Mouse (Mus musculus) layer of hippocampus, adult 11-12 months (tissue): ENCODE results near the gene Dcaf6.
"Not testable (repeated sequence)": the region's sequence is repeated elsewhere in the genome, so short reads cannot be mapped to it uniquely, and the experiment has no call there.

Source experiments
- DNase-seq: peaks from one replicate; pipeline ENCODE4 v3.0.0; 2022; ENCODE audit warnings: low spot score

Gene Dcaf6

DNA sequence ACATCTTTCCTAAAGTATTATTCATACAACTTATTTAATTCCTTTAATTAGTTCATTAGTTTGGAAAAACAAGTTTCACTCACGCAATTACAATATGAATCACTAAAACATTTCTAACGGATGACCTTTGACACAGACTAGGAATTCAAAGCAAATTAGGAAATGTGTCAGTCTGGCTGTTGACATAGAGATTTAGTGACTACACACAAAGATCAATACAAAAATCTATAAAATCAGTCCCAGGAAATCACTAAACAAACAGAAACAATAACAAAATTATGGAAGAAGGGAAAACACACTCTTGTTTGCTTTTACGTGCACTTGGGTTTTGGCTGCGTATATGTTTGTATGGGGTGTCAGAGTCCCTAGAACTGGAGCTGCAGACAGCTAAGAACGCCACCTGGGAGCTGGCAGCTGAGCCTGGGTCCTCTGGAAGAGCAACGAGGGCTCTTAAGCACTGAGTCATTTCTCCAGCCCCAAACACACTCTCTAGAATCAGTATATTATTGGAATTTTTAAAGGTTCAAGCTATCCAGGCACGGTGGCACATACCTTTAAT is 38.8 kb downstream of the Dcaf6 start:
- DNase-seq: no peak

- no peak for DNase-seq
These were observed 63.9 kb downstream of the Dcaf6 start for GRCm38 (mm10) chr1:165396401-165396805.

DNA sequence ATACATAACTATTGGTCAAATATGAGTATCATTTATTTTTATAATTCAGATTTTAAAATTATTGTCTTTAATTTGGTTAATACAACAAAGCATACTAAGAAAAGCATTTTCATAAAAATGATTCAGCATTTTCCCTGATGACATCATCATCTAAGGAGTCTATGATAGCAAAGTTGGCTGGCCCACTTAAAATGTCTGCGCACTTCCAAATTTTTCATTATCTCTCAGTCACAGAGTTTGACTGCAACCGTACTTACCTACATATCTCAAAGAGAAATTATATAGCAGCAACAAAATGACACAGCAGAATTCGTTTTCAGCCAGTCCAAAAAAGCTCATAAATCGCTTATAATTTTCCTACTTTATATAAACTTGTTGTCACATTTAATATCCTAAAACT is 64.3 kb downstream of the Dcaf6 start:
- DNase-seq: no peak

GRCm38 (mm10) chr1:165394836-165395235 is 65.4 kb downstream of the Dcaf6 start:
- DNase-seq: no peak

DNA sequence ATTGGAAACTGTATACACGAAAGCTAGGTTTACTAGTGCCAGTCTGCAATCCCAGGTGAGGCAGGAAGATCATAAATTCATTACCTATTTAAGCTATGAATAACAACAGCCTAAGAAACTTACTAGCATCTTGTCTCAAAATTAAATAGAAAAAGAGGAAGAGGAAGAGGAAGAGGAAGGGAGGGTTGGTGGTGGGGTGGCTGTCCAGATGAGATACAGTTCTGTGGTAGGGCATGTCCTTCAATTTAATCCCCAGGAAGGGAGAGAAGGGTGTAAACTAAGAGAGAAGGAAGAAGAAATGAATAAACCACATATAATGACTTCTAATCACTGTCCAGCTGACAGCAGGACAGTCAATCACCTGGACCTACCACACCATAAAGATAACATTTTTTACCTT is 67.2 kb downstream of the Dcaf6 start:
- DNase-seq: no peak

- no peak for DNase-seq
These were observed 71.6 kb downstream of the Dcaf6 start for GRCm38 (mm10) chr1:165388716-165389115.

DNA sequence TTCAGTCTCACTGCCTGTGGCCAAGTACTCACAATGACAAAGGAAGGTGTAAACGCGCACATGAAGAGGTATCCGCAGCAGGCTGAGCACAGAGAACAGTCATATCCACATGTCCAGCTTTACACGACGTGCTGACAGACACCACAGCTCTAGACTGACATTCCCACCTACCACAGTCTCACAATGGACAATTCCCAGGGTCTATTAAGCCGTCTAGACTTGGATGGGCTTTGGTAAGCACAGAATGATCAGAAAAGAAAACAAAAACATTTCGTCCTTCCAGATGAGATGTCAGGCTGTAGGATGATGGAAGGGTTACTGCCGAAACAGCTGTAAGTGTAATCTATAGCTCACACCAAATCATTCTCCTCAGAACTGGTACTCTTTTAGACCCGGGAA is 73.8 kb downstream of the Dcaf6 start:
- no peak for DNase-seq

DNA sequence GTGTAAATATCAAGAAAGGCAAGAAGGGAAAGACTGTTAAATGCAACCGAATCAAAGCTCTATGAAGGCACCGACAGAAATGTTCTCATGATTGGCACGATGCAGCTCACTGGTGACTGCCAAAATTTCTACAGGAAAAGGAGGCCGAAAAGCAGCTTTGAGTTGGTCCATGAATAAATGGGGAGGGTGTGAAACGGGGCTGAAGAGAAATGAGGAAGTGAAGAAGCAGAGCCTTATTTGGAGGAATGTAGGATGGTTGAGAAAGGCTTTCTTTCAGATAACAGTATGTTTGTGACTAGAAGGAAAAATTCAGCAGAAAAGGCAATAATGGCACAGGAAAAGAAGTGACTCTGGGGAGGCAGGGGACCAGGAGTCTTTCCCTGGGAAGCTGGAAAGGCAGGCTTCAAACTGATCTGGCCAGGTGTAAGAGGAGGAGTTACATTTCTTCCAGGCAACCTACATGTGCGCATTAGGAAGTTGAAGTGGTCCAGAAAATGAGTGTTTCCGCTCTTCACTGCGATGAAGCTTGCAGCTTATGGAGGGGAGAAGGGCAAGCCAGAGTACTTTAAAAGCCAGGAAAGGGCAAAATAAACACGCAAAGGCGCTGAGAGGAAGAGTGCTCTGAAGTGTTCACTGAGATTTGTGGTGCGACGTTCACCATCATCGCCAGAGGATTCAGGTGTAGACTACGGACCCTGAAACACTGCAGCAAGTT is 74.3 kb downstream of the Dcaf6 start:
- DNase-seq: no peak

DNA sequence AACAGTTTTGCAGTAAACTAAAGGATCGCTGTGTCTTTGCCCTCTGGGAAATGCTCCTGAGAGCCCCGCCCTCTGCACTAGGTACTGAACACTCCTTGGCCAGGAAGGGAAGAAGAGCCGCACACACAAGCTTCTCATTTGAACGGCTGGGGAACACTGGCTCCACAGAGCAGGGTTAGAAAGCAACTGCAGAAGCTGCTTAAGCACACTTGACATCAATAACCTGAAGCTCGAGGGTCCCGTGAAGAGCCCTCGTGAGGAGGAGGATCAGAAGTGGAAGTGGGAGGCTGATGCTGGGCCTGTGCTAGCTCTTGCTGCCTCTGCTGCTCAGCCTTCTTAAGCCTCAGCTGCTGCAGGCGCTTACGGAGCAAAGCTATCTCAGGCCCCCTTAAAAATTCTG is 86.4 kb downstream of the Dcaf6 start:
- no peak for DNase-seq

- DNase-seq: no peak
These were observed 89.3 kb downstream of the Dcaf6 start for GRCm38 (mm10) chr1:165370990-165371389.

DNA sequence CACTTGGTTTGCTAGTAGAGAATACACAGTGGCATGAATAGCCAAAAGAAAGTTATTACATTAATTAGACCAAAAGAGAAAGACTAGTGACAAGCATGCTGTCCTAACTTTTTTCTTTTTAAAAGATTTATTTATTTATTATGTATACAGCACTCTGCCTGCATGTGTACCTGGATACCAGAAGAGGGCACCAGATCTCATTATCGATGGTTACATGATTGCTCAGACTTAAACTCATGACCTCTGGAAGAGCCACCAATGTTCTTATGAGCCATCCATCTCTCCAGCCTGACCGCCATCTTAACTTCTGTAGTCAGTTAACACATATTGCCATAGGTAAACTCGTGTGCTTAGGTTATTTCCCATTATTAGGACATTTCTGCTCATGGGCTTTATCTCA is 95.2 kb downstream of the Dcaf6 start:
- no peak for DNase-seq

DNA sequence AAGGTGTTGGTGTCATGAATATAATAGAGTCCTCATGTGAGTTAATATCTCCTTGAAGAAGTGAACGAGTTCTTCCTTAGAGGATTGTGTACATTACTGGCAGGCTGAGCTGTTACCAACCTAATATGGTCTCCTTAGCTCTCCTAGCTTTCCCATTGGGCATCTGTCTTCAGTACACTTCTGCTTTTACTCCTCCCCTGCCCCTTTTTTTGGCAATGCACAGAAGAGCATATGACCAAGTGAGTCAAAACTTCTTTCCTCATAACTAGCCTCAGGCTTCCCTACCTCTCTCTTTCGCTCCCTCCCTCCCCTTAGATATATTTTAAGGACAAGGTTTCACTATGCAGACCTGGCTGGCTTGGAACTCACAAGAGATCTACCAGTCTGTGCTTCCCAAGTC is 97.0 kb downstream of the Dcaf6 start:
- no peak for DNase-seq

- no peak for DNase-seq
These were observed 103.9 kb downstream of the Dcaf6 start for GRCm38 (mm10) chr1:165356347-165356746.

DNA sequence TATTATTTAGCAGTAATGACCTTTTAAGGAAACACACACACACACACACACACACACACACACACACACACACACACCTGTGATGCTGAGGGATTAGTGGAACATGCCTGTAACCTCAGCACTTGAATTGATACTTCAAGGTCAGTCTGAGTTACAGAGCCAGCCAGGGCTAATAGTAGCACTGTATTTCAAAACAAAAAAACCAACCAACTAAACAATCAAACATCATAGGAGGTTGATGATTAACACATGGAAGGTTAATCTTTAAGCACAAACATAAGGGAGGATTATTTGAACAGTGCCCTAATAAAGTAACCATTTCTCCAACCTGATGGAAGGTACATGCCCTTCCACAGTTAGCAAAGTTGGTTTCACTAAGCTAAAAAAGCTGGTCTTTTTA is 111.6 kb downstream of the Dcaf6 start:
- no peak for DNase-seq

GRCm38 (mm10) chr1:165344453-165344852 is 115.8 kb downstream of the Dcaf6 start:
- DNase-seq: no peak

DNA sequence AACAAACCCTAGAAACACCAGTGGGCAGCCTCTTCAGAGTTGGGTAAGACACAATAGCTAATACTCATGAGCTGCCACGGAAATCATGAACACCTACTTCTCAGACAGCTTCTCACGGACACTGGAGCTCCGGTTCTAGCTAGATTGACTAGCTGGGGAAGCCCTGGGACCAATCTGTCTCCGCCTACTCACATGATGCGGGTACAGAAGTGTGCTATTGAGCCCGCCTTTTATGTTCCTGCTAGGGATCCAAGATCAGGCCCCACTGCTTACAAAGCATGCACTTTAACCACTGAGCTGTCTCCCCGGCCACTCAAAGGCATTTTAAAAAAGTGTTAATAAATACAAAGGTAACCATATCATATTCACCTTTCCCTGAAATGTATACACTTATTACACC is 118.1 kb downstream of the Dcaf6 start:
- DNase-seq: peak; percentile 35

DNA sequence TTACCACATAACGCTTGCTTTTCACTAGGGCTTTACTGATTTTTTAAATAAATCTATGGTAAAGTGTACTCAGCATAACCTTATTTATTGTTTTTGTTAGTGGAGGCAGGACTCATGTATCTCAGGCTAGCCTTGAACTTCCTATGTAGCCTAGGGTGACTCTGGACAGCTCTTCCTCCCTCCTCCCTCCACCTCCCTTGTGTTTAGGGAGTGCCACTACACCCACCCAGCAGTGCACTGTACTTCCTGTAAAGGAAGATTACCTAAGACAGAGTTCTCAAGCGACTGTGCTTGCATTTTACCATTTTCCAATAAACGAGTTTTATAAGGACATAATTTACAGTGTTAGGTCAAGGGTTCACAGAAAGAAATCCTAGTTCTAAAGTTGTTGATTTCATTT is 127.5 kb downstream of the Dcaf6 start:
- DNase-seq: no peak

GRCm38 (mm10) chr1:165330859-165331258 is 129.4 kb downstream of the Dcaf6 start:
- DNase-seq: no peak

- not testable (repeated sequence) for DNase-seq
These were observed 131.6 kb downstream of the Dcaf6 start for GRCm38 (mm10) chr1:165328384-165329289.

GRCm38 (mm10) chr1:165327831-165328230 is 132.4 kb downstream of the Dcaf6 start:
- DNase-seq: no peak

DNA sequence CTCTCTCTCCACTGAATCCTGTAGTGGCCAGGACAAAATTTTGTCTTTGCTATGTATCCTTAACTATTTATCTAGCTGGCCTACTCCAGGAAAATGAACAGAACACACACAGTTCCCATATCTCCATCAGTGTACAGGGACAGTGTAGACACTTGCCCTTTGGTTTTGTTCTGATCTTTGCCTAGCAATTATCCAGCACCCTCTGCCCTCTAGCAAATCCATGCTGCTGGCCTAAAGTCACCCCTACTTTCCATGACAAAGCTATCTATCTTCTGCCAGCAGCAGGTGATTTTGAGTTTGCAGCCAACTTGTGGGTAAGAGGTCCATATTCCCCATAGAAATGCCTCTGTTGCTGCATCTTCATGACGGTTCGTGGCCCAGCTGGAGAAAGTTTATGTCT is 132.9 kb downstream of the Dcaf6 start:
- no peak for DNase-seq

DNA sequence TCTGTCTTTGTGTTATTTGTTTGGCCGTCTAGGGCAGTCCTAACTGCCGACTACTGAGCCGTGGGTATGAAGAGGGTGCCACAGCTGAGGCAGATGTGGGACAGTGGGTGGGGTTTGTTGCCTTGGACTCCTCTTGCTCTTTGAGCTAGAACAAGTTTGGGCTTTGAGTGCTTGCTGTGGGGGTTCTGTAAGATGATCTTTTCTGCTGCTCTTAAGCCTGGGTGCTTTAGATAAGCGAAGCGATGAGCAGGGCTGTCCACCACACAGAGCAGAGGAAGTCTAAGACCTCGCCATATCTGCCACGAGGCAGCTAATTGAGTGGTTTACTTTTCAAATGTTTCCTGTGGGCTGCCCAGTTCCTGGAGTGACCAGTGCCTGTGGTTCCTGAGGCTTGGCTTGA is 137.3 kb downstream of the Dcaf6 start:
- DNase-seq: no peak

- DNase-seq: no peak
These were observed 138.4 kb downstream of the Dcaf6 start for GRCm38 (mm10) chr1:165321891-165322290.
